Mouse (Mus musculus) heart, embryonic 11.5 days (tissue): ENCODE results near the gene Scarb2. TPM values are rescaled to one million over a fixed set of nuclear protein-coding genes. Genes with fewer than 3 reads are reported as not detected.
"Not testable (repeated sequence)": the region's sequence is repeated elsewhere in the genome, so short reads cannot be mapped to it uniquely, and the experiment has no call there.

Experiments
- ATAC-seq: fragments of 200-750 bp; cut with Nextera tagmentation; replicated peaks from 2 replicates; pipeline ENCODE4 v1.8.0; 2017; ENCODE audit warnings: moderate library complexity; ENCODE audit not compliant: insufficient number of reproducible peaks, low FRiP score, low TSS enrichment
- H3K27ac ChIP-seq: fragments of 300-500 bp; sonication (generic); 2 replicates; pipeline ENCODE4 v1.5.1; 2014; ENCODE audit warnings: mild to moderate bottlenecking, low read depth, low read length
- H3K27me3 ChIP-seq: fragments of 300-500 bp; sonication (generic); 2 replicates; pipeline ENCODE4 v1.6.1; 2014; ENCODE audit warnings: mild to moderate bottlenecking, low read length, mixed read lengths; ENCODE audit not compliant: control insufficient read depth, insufficient read depth
- H3K36me3 ChIP-seq: fragments of 300-500 bp; sonication (generic); 2 replicates; pipeline ENCODE4 v1.6.1; 2014; ENCODE audit warnings: mild to moderate bottlenecking, low read length, moderate library complexity, mixed read lengths; ENCODE audit not compliant: control insufficient read depth, insufficient read depth
- H3K4me1 ChIP-seq: fragments of 300-500 bp; sonication (generic); 2 replicates; pipeline ENCODE4 v1.6.1; 2014; ENCODE audit warnings: low read length; ENCODE audit not compliant: control insufficient read depth, insufficient read depth
- H3K4me2 ChIP-seq: fragments of 300-500 bp; sonication (generic); 2 replicates; pipeline ENCODE4 v1.6.1; 2014; ENCODE audit warnings: mild to moderate bottlenecking, moderate library complexity
- H3K4me3 ChIP-seq: fragments of 300-500 bp; sonication (generic); 2 replicates; pipeline ENCODE4 v1.5.1; 2014; ENCODE audit warnings: low read depth, low read length
- H3K9ac ChIP-seq: fragments of 300-500 bp; sonication (generic); 2 replicates; pipeline ENCODE4 v1.6.1; 2014; ENCODE audit warnings: mild to moderate bottlenecking, low read depth, low read length, moderate library complexity
- H3K9me3 ChIP-seq: fragments of 300-500 bp; sonication (generic); replicated peaks from 2 replicates; pipeline ENCODE4 v1.6.1; 2016; ENCODE audit warnings: low read length; ENCODE audit not compliant: control insufficient read depth
- WGBS: fragments of 180-500 bp; shearing (Covaris S2); extraction: QIAGEN DNeasy Blood & Tissue Kit; methylation state at CpG from one replicate; pipeline ENCODE4 v1.1.7; 2014; ENCODE audit not compliant: insufficient replicate concordance; 5-methylcytosine and 5-hydroxymethylcytosine counted together
- polyA plus RNA-seq: library from polyadenylated mRNA; unstranded; fragments of >200 nt; fragmentation: Nextera tagmentation; extraction: Ambion mirVana; gene quantifications from 2 replicates; pipeline ENCODE4 v1.2.1, GENCODE M21; 2014

The Scarb2 gene
- 11.8 and 12.0 TPM in 2 replicates for polyA plus RNA-seq

DNA sequence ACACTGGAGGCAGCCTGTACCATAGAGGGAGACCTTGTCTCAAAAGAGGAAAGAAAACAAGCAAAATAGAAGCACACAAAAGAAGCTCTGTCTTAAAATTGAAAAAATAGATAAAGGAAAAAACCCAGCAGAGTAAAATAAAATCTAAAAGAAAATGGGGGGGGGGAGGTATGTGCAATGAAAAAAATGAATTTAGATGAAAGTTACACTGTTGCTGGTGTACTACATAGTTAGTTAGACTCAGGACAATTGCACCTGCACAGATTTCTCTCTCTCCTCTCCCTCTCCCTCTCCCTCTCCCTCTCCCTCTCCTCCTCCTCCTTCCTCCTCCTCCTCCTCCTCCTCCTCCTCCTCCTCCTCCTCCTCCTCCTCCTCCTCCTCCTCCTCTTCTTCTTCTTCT, at the start of gene Scarb2:
Scarb2 (minus strand) TSS at position 101 of the 400 bp plus-strand sequence.
- peak within 1 kb of the TSS; percentile 65 for H3K4me3 ChIP-seq
- H3K4me2 ChIP-seq, result peak within 1 kb of the TSS; percentile 74
- no peaks in the 10 kb centered on the region for H3K9me3 ChIP-seq
- peaks cover 10% of the 10 kb centered on the region for H3K4me1 ChIP-seq
- H3K27me3 ChIP-seq, result no peaks in the 10 kb centered on the region
- no peak for ATAC-seq
- peak within 1 kb of the TSS; percentile 96 for H3K9ac ChIP-seq
- H3K36me3 ChIP-seq, result no peaks in the 10 kb centered on the region
- peak within 1 kb of the TSS; percentile 97 for H3K27ac ChIP-seq

DNA sequence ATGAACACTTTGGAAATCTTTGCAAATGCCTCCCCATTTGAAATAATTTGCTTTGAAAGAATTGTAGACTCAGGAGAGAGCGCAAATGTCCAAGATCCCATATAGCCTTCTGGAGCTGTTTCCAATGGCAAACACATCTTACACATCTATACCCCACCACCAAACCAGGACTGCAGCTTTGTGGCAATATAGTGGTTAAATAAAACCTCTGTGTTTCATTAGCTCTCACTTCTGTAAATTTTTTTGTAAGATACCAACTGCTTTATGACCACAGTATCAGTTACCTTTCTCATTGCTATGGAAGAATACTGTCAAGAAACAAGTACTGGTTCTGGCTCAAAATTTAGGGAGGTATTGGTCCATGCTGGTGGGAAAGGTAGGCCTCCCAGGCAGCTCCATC, 49.3 kb upstream of the Scarb2 start:
- no peak overlapping the region for H3K27ac ChIP-seq
- H3K4me3 ChIP-seq, result no peak overlapping the region
- H3K36me3 ChIP-seq, result no peaks in the 10 kb centered on the region
- no peaks in the 10 kb centered on the region for H3K4me1 ChIP-seq
- 88% methylated on average over 1 of the region's 1 CpGs for WGBS
- no peak overlapping the region for H3K4me2 ChIP-seq
- ATAC-seq, result no peak
- no peak overlapping the region for H3K9ac ChIP-seq
- H3K27me3 ChIP-seq, result no peaks in the 10 kb centered on the region
- H3K9me3 ChIP-seq, result no peaks in the 10 kb centered on the region; the same call in 1 of the 2 replicates

DNA sequence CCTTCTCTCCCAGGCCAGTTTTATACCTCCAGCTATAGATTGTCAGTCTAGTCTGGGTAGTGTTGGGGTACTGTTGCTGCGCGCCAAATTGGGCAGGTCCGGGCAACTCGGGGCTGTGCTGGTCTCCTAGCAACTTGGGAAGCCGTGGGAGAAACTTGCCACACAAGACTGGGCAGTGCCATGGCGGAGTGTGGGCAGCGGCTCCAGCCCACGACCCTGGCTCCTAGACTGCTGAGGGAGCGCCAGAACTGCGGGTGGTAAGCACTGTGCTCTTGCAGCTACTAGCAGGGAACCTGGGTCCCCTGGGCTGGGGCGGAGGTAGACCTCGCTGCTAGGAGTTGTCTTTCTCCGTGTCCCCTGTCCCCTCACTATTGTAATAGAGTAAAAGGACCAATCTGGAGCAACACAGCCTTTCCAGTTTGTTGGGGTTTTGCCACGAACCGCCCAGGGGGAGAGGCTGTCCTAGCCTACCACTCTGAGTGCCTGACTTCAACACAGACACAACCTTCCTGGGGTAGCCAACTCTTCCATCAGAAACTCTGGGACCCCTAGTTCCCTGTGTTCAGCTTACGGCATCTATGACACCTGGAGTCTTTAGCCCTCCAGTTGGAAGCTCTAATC, 48.4 kb upstream of the Scarb2 start, which contains the start of gene Fam47e:
Fam47e (plus strand) TSS at position 179 of the 621 bp plus-strand sequence.
- ATAC-seq, result no peak

DNA sequence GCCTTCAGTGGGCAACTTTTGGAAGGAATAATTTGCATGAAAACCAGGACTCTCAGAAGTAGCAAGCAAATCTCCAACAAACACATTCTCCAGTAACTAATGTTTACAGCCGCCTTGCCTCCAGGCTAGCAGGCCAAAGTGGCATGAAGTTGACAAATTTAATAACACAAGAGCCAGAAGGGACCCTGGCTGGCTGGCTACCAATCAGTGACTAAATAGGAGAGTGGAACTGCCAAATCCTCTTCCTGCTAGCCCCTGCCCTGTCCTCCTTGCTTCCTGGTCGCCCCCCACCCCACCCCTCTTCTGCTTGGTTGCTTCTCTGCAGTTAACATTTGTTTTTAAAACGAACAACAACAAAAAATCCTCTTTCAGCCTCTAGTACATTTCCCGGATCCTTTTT, 47.8 kb upstream of the Scarb2 start:
- no peak overlapping the region for H3K27ac ChIP-seq
- no peak overlapping the region for H3K4me2 ChIP-seq
- no peak for ATAC-seq
- no peaks in the 10 kb centered on the region for H3K27me3 ChIP-seq
- WGBS, result 77% methylated on average over 4 of the region's 4 CpGs
- H3K4me3 ChIP-seq, result no peak overlapping the region
- no peaks in the 10 kb centered on the region; the same call in 1 of the 2 replicates for H3K9me3 ChIP-seq
- no peak overlapping the region for H3K9ac ChIP-seq
- no peaks in the 10 kb centered on the region for H3K4me1 ChIP-seq
- H3K36me3 ChIP-seq, result no peaks in the 10 kb centered on the region

More for the DNA sequence above, 48.4 kb upstream of the Scarb2 start, which contains the start of gene Fam47e:
- WGBS, result 69% methylated on average over 16 of the region's 16 CpGs
- no peak within 1 kb of the TSS for H3K9ac ChIP-seq
- no peak within 1 kb of the TSS for H3K4me3 ChIP-seq
- no peaks in the 10 kb centered on the region for H3K4me1 ChIP-seq
- no peaks in the 10 kb centered on the region for H3K27me3 ChIP-seq
- no peak within 1 kb of the TSS for H3K4me2 ChIP-seq
- no peaks in the 10 kb centered on the region for H3K36me3 ChIP-seq
- H3K9me3 ChIP-seq, result no peaks in the 10 kb centered on the region; the same call in 1 of the 2 replicates
- no peak within 1 kb of the TSS for H3K27ac ChIP-seq

DNA sequence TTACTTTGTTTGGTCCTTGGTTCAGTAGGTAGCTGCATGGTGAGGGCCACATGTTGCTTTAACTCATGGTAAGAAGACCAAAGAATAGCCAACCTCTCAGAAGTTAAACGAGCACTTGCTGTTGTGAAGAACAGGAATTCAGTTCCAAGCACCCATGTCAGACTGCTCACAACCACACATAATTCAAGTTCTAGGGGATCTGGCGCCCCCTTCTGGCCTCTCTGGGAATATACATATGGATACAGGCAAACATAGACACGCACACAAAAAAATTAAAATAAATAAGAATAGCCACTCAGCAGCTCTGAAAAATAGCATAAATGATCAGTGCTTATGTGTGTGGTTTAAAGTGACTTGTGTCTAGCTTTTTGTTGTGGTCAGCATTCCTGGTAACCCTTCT, 47.3 kb upstream of the Scarb2 start:
- no peaks in the 10 kb centered on the region for H3K4me1 ChIP-seq
- H3K36me3 ChIP-seq, result no peaks in the 10 kb centered on the region
- H3K4me3 ChIP-seq, result no peak overlapping the region
- no peaks in the 10 kb centered on the region for H3K27me3 ChIP-seq
- H3K4me2 ChIP-seq, result no peak overlapping the region
- no peak overlapping the region for H3K27ac ChIP-seq
- WGBS, result 73% methylated on average over 3 of the region's 3 CpGs
- no peak overlapping the region for H3K9ac ChIP-seq
- ATAC-seq, result no peak
- no peaks in the 10 kb centered on the region; the same call in 1 of the 2 replicates for H3K9me3 ChIP-seq

DNA sequence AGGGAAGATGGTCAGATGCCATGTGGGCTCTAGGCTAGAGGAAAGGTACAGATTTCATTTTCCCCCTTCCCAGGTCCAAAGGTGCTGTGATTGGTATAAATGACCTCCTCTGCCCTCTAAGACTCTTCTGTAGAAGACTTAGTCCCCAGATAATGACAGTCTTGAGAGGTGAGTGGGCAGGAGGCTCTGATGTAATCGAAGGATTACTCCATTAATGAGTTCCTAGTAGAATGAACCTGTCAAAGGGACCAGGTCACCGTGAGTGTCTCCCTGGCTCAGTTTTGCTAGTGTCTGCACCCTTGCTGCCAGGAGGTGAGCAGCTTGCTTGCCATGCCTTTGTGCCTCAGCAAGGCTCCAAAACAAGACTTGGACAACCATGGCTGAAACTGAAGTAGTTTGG, 46.0 kb upstream of the Scarb2 start:
- Histone ChIP-seq H3K4me2 (no peak overlapping the region), H3K27ac (no peak overlapping the region), H3K27me3 (no peaks in the 10 kb centered on the region), H3K4me3 (no peak overlapping the region), H3K36me3 (no peaks in the 10 kb centered on the region), H3K9me3 (no peaks in the 10 kb centered on the region; the same call in 1 of the 2 replicates), H3K9ac (no peak overlapping the region), H3K4me1 (no peaks in the 10 kb centered on the region)
- 81% methylated on average over 2 of the region's 2 CpGs for WGBS
- no peak for ATAC-seq

DNA sequence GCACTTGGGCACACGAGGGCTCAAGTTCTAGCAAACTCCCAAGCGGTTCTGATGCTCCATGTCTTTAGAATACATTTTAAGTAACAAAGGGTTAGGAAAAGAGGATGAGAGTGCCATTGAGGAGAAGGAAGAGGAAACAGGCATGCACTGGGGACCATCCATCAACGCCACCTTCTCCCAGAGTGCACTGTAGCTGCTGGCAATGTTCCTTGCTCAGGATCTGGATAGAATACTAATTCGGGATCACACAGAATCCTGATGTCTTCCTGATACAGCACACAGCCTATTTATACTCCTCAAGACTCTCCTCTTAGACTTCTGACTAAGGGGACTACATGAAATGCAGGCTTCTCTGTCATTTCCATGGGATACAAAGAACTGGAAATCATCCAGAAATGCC, 33.1 kb upstream of the Scarb2 start:
- Histone ChIP-seq H3K4me3 (no peak overlapping the region), H3K4me2 (no peak overlapping the region), H3K9ac (no peak overlapping the region), H3K27me3 (no peaks in the 10 kb centered on the region), H3K4me1 (no peaks in the 10 kb centered on the region), H3K27ac (no peak overlapping the region), H3K9me3 (no peaks in the 10 kb centered on the region), H3K36me3 (no peaks in the 10 kb centered on the region)
- WGBS, result 71% methylated on average over 4 of the region's 4 CpGs
- ATAC-seq, result no peak

DNA sequence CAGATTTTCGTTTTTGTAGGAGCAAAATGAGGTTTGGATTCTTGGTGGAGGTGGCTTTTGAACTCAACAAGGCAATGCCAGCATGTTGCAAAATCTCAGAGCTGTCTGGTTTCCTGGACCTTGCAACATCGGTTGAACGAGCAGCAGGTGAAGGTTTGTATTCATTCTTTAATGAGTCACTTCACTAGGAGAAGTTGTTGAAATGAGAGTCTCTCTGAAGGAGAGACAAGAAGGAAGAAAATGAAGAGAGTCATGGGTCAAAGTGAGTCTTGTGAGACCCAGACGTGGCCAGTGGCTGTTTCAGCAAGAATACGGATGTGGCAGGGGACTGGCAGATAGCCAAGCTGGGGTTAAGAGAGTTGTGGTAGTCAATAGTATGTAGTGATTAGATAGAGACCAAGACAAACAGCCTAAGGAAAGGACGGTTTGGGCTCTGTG, 18.2 kb upstream of the Scarb2 start:
- no peak for ATAC-seq
- no peaks in the 10 kb centered on the region for H3K4me1 ChIP-seq
- H3K4me3 ChIP-seq, result no peak overlapping the region
- no peak overlapping the region for H3K9ac ChIP-seq
- H3K36me3 ChIP-seq, result no peaks in the 10 kb centered on the region
- no peak overlapping the region for H3K27ac ChIP-seq
- no peaks in the 10 kb centered on the region for H3K27me3 ChIP-seq
- no peak overlapping the region for H3K4me2 ChIP-seq
- 52% methylated on average over 6 of the region's 6 CpGs for WGBS
- no peaks in the 10 kb centered on the region for H3K9me3 ChIP-seq

DNA sequence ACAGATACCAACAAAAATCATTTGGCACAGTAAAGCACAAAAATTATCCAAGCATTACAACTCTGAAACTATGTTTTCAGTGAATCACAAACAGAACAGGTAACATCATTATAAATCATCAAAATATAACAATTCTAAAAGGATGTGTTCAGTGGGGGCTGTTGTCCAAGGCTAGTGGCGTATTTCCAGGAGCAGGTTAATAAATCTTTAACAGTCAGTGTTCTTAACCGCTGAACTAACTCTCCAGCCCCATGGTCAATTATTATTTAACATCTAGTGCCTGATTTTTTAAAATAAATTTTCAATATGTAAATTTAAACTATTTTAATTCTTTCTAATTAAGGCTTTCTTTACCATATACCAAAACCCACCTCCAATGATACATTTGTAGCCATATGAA, 14.5 kb upstream of the Scarb2 start:
- not testable (repeated sequence) for H3K27ac ChIP-seq, H3K9me3 ChIP-seq, H3K9ac ChIP-seq, H3K4me3 ChIP-seq, H3K4me2 ChIP-seq, H3K27me3 ChIP-seq, H3K4me1 ChIP-seq, ATAC-seq, H3K36me3 ChIP-seq
- WGBS, result 81% methylated on average over 2 of the region's 2 CpGs
